Mouse (Mus musculus) midbrain, embryonic 13.5 days (tissue): ENCODE results near the gene S100a8. TPM values are rescaled to one million over a fixed set of nuclear protein-coding genes. Genes with fewer than 3 reads are reported as not detected.

Source experiments
- ATAC-seq: fragments of 200-750 bp; cut with Nextera tagmentation; 2 replicates; pipeline ENCODE4 v1.8.0; 2017; ENCODE audit warnings: mild to moderate bottlenecking, moderate TSS enrichment, moderate library complexity
- H3K27ac ChIP-seq: fragments of 300-500 bp; sonication (generic); 2 replicates; pipeline ENCODE4 v1.5.1; 2015; ENCODE audit warnings: inconsistent platforms, mild to moderate bottlenecking, moderate library complexity
- H3K27me3 ChIP-seq: fragments of 300-500 bp; sonication (generic); 2 replicates; pipeline ENCODE4 v1.6.1; 2015; ENCODE audit warnings: mild to moderate bottlenecking, inconsistent platforms
- H3K36me3 ChIP-seq: fragments of 300-500 bp; sonication (generic); 2 replicates; pipeline ENCODE4 v1.6.1; 2015; ENCODE audit warnings: mild to moderate bottlenecking, inconsistent platforms
- H3K4me1 ChIP-seq: fragments of 300-500 bp; sonication (generic); replicated peaks from 2 replicates; pipeline ENCODE4 v1.6.1; 2015; ENCODE audit warnings: inconsistent platforms
- H3K4me2 ChIP-seq: fragments of 300-500 bp; sonication (generic); replicated peaks from 2 replicates; pipeline ENCODE4 v1.6.1; 2015; ENCODE audit warnings: moderate library complexity, mild to moderate bottlenecking, inconsistent platforms
- H3K4me3 ChIP-seq: fragments of 300-500 bp; sonication (generic); replicated peaks from 2 replicates; pipeline ENCODE4 v1.5.1; 2015; ENCODE audit warnings: mild to moderate bottlenecking, inconsistent platforms
- H3K9ac ChIP-seq: fragments of 300-500 bp; sonication (generic); replicated peaks from 2 replicates; pipeline ENCODE4 v1.6.1; 2015; ENCODE audit warnings: mild to moderate bottlenecking, inconsistent platforms
- H3K9me3 ChIP-seq: fragments of 300-500 bp; sonication (generic); 2 replicates; pipeline ENCODE4 v1.6.1; 2016; ENCODE audit warnings: mild to moderate bottlenecking, inconsistent platforms
- WGBS: fragments of 180-500 bp; shearing (Covaris S2); methylation state at CpG from one replicate; pipeline ENCODE4 v1.1.7; 2015; 5-methylcytosine and 5-hydroxymethylcytosine counted together
- polyA plus RNA-seq: library from polyadenylated mRNA; unstranded; fragments of >200 nt; fragmentation: Nextera tagmentation; extraction: Ambion mirVana; gene quantifications from 2 replicates; pipeline ENCODE4 v1.2.1, GENCODE M21; 2015

The S100a8 gene
- polyA plus RNA-seq, 1 experiment from 2014 or later: 2.8 TPM

DNA sequence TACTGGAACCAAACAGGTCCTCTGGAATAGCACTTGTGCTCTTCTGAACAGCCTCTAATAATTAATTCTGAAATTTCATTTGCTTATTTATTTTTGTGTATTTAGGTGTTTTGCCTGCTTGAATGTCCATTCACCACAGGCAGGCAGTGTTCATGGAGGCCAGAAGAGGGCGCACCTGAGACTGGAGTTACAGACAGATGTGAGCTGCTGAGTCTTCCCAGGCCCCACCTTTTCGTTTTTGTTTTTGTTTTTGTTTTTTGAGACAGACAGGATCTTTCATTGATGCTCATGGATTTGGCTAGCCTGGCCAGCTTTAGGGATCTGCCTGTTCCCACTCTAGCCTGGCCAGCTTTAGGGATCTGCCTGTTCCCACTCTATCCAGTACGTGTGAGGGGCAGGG lies 24.6 kb upstream of the S100a8 start:
- ATAC-seq: no peak
- Histone ChIP-seq H3K9me3 (no peaks in the 10 kb centered on the region), H3K9ac (no peak overlapping the region), H3K36me3 (no peaks in the 10 kb centered on the region), H3K27ac (no peak overlapping the region), H3K4me2 (no peak overlapping the region), H3K4me1 (no peaks in the 10 kb centered on the region), H3K4me3 (no peak overlapping the region), H3K27me3 (no peaks in the 10 kb centered on the region)
- 54% methylated on average over 3 of the region's 3 CpGs for WGBS

DNA sequence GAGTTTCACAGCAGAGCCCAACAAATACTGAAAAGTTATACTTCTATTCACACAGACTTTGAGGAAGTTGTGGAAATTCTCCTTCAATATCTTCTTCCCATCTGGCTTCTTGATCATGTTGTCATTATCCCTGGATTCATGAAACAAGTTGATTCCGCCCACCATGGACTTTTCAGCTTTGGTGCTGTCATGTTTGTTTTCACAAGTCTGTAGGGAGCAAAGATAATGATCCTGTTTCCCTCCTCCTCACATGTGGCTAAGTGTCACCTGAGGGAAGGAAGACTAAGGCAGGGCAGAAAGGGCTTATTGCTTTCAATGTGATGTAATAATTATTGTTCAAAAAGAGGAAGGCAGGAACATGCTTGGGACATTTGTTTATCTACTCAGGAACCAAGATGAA lies 21.5 kb upstream of the S100a8 start:
- Histone ChIP-seq H3K9ac (no peak overlapping the region), H3K4me2 (no peak overlapping the region), H3K4me3 (no peak overlapping the region), H3K36me3 (no peaks in the 10 kb centered on the region), H3K9me3 (no peaks in the 10 kb centered on the region), H3K4me1 (no peaks in the 10 kb centered on the region), H3K27ac (no peak overlapping the region), H3K27me3 (no peaks in the 10 kb centered on the region)
- 84% methylated on average over 1 of the region's 1 CpGs for WGBS
- no peak for ATAC-seq

DNA sequence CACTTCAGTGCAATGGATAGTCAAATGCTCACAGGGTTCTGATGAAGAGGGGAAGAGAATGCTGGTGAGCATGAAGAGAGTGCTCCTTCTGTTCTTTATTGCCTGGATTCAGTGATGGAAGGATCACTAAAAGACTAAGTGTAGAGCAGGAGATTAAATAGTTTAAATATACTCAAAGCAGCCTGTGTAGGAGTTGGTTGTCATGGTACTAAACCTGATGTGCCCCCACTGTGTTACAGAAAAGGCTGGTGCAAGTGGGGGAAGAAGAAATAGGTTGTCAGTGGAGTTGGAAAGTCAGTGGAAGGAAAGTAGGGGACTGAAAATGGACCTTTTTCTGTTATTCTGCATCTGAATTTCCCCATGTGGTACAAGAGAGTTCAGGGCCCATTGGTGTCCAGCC lies 19.8 kb upstream of the S100a8 start:
- no peak for ATAC-seq
- Histone ChIP-seq H3K27ac (no peak overlapping the region), H3K36me3 (no peaks in the 10 kb centered on the region), H3K27me3 (no peaks in the 10 kb centered on the region), H3K4me1 (no peaks in the 10 kb centered on the region), H3K4me3 (no peak overlapping the region), H3K4me2 (no peak overlapping the region), H3K9ac (no peak overlapping the region), H3K9me3 (no peaks in the 10 kb centered on the region)

- H3K27ac ChIP-seq: no peak overlapping the region
- 94% methylated on average over 2 of the region's 2 CpGs for WGBS
- no peak overlapping the region for H3K4me2 ChIP-seq
- no peak overlapping the region for H3K4me3 ChIP-seq
- H3K4me1 ChIP-seq: no peaks in the 10 kb centered on the region
- no peaks in the 10 kb centered on the region for H3K36me3 ChIP-seq
- H3K9ac ChIP-seq: no peak overlapping the region
- no peaks in the 10 kb centered on the region for H3K27me3 ChIP-seq
- no peaks in the 10 kb centered on the region for H3K9me3 ChIP-seq
- ATAC-seq: no peak
Observed at GRCm38 (mm10) chr3:90649832-90650231, 18.9 kb upstream of the S100a8 start.

DNA sequence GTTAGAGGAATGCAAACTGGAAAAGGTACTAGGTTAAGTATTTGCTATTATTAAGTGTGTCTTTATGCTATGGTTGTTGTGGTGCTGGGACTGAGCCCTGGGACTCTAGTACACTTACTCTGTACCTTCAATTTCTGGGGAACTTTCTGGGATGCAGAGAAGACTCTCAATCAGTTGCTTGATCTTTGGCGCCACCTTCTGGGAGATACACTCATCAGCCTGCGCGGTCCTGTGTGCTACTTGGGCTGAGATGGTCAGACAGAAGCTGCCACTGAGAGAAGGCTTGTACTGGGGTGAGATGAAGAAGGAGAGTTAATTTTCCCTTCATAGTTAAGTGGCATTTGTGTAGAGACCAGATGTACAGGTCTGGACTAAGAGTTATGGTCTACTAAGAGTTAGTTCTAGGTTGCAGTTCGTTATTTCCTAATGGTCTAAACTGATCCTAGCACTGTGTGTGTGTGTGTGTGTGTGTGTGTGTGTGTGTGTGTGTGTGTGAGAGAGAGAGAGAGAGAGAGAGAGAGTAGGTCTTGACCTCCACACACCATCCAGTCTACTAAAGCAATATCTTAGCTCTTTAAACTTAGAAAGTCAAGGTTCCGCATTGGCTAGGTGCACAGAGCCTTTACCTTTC lies 15.8 kb upstream of the S100a8 start:
- H3K36me3 ChIP-seq: no peaks in the 10 kb centered on the region
- H3K27ac ChIP-seq: no peak overlapping the region
- H3K27me3 ChIP-seq: no peaks in the 10 kb centered on the region
- no peak overlapping the region for H3K4me2 ChIP-seq
- no peaks in the 10 kb centered on the region for H3K4me1 ChIP-seq
- 39% methylated on average over 5 of the region's 5 CpGs for WGBS
- H3K9ac ChIP-seq: no peak overlapping the region
- H3K9me3 ChIP-seq: no peaks in the 10 kb centered on the region
- no peak overlapping the region for H3K4me3 ChIP-seq
- peak; percentile 90 for ATAC-seq

DNA sequence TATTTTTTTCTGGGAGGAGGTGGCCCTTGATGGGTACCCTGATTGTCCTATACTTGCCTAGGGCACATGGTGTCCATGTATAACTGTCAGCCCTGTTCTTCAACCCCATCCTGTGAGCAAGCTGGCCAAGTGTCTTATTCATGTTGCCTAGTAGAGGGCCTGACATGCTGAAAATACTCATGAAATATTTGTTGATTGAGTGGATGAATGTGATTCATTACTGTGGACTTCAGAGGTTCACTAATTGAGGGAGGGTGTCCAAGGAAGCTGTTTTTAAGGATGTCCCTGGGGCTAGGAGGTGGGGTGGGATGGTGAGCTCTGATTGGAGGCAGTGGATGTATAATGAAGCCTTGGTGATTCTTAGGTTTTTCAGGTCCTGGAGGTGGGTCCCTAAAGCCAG lies 15.1 kb upstream of the S100a8 start, which contains the start of gene S100a7a:
Gene S100a7a (plus strand): TSS at position 301 of the 400 bp plus-strand sequence.
- no peak within 1 kb of the TSS for H3K9ac ChIP-seq
- ATAC-seq: no peak
- no peaks in the 10 kb centered on the region for H3K9me3 ChIP-seq
- H3K36me3 ChIP-seq: no peaks in the 10 kb centered on the region
- H3K4me1 ChIP-seq: no peaks in the 10 kb centered on the region
- H3K4me3 ChIP-seq: no peak within 1 kb of the TSS
- no peaks in the 10 kb centered on the region for H3K27me3 ChIP-seq
- no peak within 1 kb of the TSS for H3K27ac ChIP-seq
- H3K4me2 ChIP-seq: no peak within 1 kb of the TSS

DNA sequence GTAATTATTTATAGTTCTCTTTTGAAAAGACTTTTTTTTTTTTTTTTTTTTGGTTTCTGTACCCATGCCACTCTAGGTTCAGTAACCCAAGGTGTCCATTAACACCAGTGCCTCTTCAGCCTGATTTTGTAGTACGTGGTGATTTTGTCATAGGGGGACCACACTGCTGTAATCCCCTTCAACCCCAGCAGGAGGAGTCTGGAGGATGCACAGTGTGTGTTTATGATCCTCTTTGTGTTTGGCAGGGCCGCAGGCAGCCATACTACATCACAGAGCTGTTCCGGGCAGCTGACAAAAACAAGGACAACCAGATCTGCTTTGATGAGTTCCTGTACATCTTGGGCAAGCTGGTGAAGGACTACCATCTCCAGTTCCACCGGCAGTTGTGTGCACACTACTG lies 11.4 kb upstream of the S100a8 start:
- no peaks in the 10 kb centered on the region for H3K4me1 ChIP-seq
- WGBS: 76% methylated on average over 4 of the region's 4 CpGs
- no peaks in the 10 kb centered on the region for H3K9me3 ChIP-seq
- no peaks in the 10 kb centered on the region for H3K27me3 ChIP-seq
- no peak overlapping the region for H3K4me2 ChIP-seq
- no peak overlapping the region for H3K4me3 ChIP-seq
- H3K36me3 ChIP-seq: no peaks in the 10 kb centered on the region
- H3K9ac ChIP-seq: no peak overlapping the region
- H3K27ac ChIP-seq: no peak overlapping the region
- ATAC-seq: no peak

- Histone ChIP-seq H3K4me3 (no peak overlapping the region), H3K27ac (no peak overlapping the region), H3K4me2 (no peak overlapping the region), H3K27me3 (no peaks in the 10 kb centered on the region), H3K9ac (no peak overlapping the region), H3K9me3 (no peaks in the 10 kb centered on the region), H3K36me3 (no peaks in the 10 kb centered on the region), H3K4me1 (no peaks in the 10 kb centered on the region)
- no peak for ATAC-seq
Observed at GRCm38 (mm10) chr3:90659364-90660044, 9.3 kb upstream of the S100a8 start.

DNA sequence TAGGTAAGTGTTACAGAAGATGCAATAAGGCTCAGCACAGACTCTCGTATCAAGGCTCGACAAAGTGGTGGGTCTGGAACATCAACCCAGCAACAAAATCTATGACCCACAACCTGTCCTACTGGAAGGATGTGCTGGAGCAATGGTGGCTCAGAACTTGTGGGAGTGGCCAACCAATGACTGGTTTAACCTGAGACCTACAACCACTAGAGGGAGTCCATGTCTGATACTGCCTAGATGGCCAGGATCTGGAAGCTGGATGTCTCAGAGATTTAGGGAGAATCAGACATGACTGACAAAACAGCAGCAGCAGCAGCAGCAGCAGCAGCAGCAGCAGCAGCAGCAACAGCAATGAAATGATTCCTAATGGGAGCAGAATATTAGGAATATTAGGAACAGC lies 4.6 kb upstream of the S100a8 start:
- Histone ChIP-seq H3K9me3 (no peaks in the 10 kb centered on the region), H3K4me1 (no peaks in the 10 kb centered on the region), H3K27ac (no peak overlapping the region), H3K9ac (no peak overlapping the region), H3K4me3 (no peak overlapping the region), H3K4me2 (no peak overlapping the region), H3K36me3 (no peaks in the 10 kb centered on the region), H3K27me3 (no peaks in the 10 kb centered on the region)
- 91% methylated on average over 2 of the region's 2 CpGs for WGBS
- ATAC-seq: no peak

- 68% methylated on average over 3 of the region's 3 CpGs for WGBS
- H3K4me1 ChIP-seq: no peaks in the 10 kb centered on the region
- H3K4me2 ChIP-seq: no peak overlapping the region
- no peaks in the 10 kb centered on the region for H3K27me3 ChIP-seq
- no peaks in the 10 kb centered on the region for H3K9me3 ChIP-seq
- no peak overlapping the region for H3K27ac ChIP-seq
- ATAC-seq: no peak
- no peak overlapping the region for H3K9ac ChIP-seq
- no peaks in the 10 kb centered on the region for H3K36me3 ChIP-seq
- H3K4me3 ChIP-seq: no peak overlapping the region
Observed at GRCm38 (mm10) chr3:90678656-90679055, 9.9 kb downstream of the S100a8 start.

- Histone ChIP-seq H3K4me2 (no peak overlapping the region), H3K9me3 (no peaks in the 10 kb centered on the region), H3K4me3 (no peak overlapping the region), H3K36me3 (no peaks in the 10 kb centered on the region), H3K27ac (no peak overlapping the region), H3K4me1 (no peaks in the 10 kb centered on the region), H3K27me3 (no peaks in the 10 kb centered on the region), H3K9ac (no peak overlapping the region)
- 93% methylated on average over 3 of the region's 3 CpGs for WGBS
- no peak for ATAC-seq
Observed at GRCm38 (mm10) chr3:90683929-90684328, 15.2 kb downstream of the S100a8 start.

GRCm38 (mm10) chr3:90686835-90687234 lies 18.1 kb downstream of the S100a8 start:
- no peaks in the 10 kb centered on the region for H3K4me1 ChIP-seq
- H3K4me3 ChIP-seq: no peak overlapping the region
- 85% methylated on average over 2 of the region's 2 CpGs for WGBS
- no peak overlapping the region for H3K4me2 ChIP-seq
- H3K27me3 ChIP-seq: no peaks in the 10 kb centered on the region
- no peak for ATAC-seq
- H3K9me3 ChIP-seq: no peaks in the 10 kb centered on the region
- no peak overlapping the region for H3K9ac ChIP-seq
- H3K36me3 ChIP-seq: no peaks in the 10 kb centered on the region
- no peak overlapping the region for H3K27ac ChIP-seq

- Histone ChIP-seq H3K4me1 (no peaks in the 10 kb centered on the region), H3K4me3 (no peak overlapping the region), H3K9ac (no peak overlapping the region), H3K27ac (no peak overlapping the region), H3K36me3 (no peaks in the 10 kb centered on the region), H3K9me3 (no peaks in the 10 kb centered on the region), H3K27me3 (no peaks in the 10 kb centered on the region), H3K4me2 (no peak overlapping the region)
- ATAC-seq: no peak
- WGBS: 82% methylated on average over 2 of the region's 2 CpGs
Observed at GRCm38 (mm10) chr3:90693496-90693895, 24.7 kb downstream of the S100a8 start.
